Mouse (Mus musculus) hindbrain, embryonic 11.5 days (tissue): ENCODE data around the gene Cacna1a. TPM values are rescaled to one million over a fixed set of nuclear protein-coding genes. Genes with fewer than 3 reads are reported as not detected.
"Not testable (repeated sequence)": the region's sequence is repeated elsewhere in the genome, so short reads cannot be mapped to it uniquely, and the experiment has no call there.

ENCODE experiments used
- ATAC-seq: fragments of 200-750 bp; cut with Nextera tagmentation; 2 replicates; pipeline ENCODE4 v1.8.0; 2017; ENCODE audit warnings: mild to moderate bottlenecking, moderate TSS enrichment, moderate library complexity; ENCODE audit not compliant: low FRiP score
- DNase-seq: peaks from one replicate; pipeline ENCODE4 v3.0.0-alpha.2; 2015; ENCODE audit warnings: low spot score
- H3K27ac ChIP-seq: fragments of 300-500 bp; sonication (generic); 2 replicates; pipeline ENCODE4 v1.5.1; 2014; ENCODE audit warnings: mild to moderate bottlenecking, low read depth, low read length
- H3K27me3 ChIP-seq: fragments of 300-500 bp; sonication (generic); 2 replicates; pipeline ENCODE4 v1.6.1; 2014; ENCODE audit warnings: mild to moderate bottlenecking, low read length, moderate library complexity, mixed read lengths; ENCODE audit not compliant: control insufficient read depth, insufficient read depth
- H3K36me3 ChIP-seq: fragments of 300-500 bp; sonication (generic); 2 replicates; pipeline ENCODE4 v1.6.1; 2014; ENCODE audit warnings: mild to moderate bottlenecking, low read length, moderate library complexity, mixed read lengths; ENCODE audit not compliant: control insufficient read depth, insufficient read depth
- H3K4me1 ChIP-seq: fragments of 300-500 bp; sonication (generic); replicated peaks from 2 replicates; pipeline ENCODE4 v1.6.1; 2014; ENCODE audit warnings: low read length, mixed read lengths; ENCODE audit not compliant: control insufficient read depth, insufficient read depth
- H3K4me2 ChIP-seq: fragments of 300-500 bp; sonication (generic); replicated peaks from 2 replicates; pipeline ENCODE4 v1.6.1; 2014; ENCODE audit warnings: mild to moderate bottlenecking, low read depth, low read length
- H3K4me3 ChIP-seq: fragments of 300-500 bp; sonication (generic); 2 replicates; pipeline ENCODE4 v1.5.1; 2014; ENCODE audit warnings: low read depth, low read length
- H3K9ac ChIP-seq: fragments of 300-500 bp; sonication (generic); 2 replicates; pipeline ENCODE4 v1.6.1; 2014; ENCODE audit warnings: low read depth, low read length
- H3K9me3 ChIP-seq: fragments of 300-500 bp; sonication (generic); 2 replicates; pipeline ENCODE4 v1.6.1; 2016; ENCODE audit warnings: low read length; ENCODE audit not compliant: control insufficient read depth
- WGBS: fragments of 180-500 bp; shearing (Covaris S2); extraction: QIAGEN DNeasy Blood & Tissue Kit; methylation state at CpG from one replicate; pipeline ENCODE4 v1.1.7; 2014; 5-methylcytosine and 5-hydroxymethylcytosine counted together
- polyA plus RNA-seq: library from polyadenylated mRNA; unstranded; fragments of >200 nt; fragmentation: Nextera tagmentation; extraction: Ambion mirVana; gene quantifications from 2 replicates; pipeline ENCODE4 v1.2.1, GENCODE M21; 2014

Cacna1a gene
- polyA plus RNA-seq, 1 experiment from 2014 or later, result 10.4 TPM

DNA sequence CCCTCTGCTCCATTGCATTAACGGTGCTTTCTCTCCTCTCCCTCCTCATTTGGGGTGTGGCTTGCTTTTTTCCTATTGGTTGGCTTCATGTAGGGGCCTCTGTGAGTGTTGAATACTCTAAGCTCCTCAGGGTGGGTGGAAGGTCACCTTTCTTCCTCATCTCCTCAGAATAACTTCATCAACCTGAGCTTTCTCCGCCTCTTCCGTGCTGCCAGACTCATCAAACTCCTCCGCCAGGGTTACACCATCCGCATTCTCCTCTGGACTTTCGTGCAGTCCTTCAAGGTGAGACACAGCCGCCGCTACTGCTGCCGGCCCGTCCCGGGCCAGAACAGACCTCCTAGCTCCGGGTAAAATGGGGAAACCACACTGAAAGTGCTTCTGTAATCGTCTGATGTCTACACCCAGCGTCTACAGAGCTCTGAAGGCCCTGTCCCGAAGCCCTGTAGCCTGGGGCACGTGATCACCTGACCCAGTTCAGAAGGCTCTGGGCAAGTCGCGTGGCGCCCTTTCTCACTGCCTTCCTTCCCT lies 213.0 kb downstream of the Cacna1a start:
- H3K9me3 ChIP-seq, result no peaks in the 10 kb centered on the region
- peak overlapping the region; percentile 12 for H3K9ac ChIP-seq
- H3K4me1 ChIP-seq, result peaks cover 6% of the 10 kb centered on the region
- no peak for ATAC-seq
- H3K4me2 ChIP-seq, result peak overlapping the region; percentile 60
- H3K27me3 ChIP-seq, result peaks cover 2% of the 10 kb centered on the region; the same call in 1 of the 2 replicates
- no peaks in the 10 kb centered on the region for H3K36me3 ChIP-seq
- peak; percentile 49 for DNase-seq
- 4% methylated on average over 19 of the region's 19 CpGs for WGBS
- peak overlapping the region; percentile 31 for H3K4me3 ChIP-seq
- H3K27ac ChIP-seq, result no peak overlapping the region

DNA sequence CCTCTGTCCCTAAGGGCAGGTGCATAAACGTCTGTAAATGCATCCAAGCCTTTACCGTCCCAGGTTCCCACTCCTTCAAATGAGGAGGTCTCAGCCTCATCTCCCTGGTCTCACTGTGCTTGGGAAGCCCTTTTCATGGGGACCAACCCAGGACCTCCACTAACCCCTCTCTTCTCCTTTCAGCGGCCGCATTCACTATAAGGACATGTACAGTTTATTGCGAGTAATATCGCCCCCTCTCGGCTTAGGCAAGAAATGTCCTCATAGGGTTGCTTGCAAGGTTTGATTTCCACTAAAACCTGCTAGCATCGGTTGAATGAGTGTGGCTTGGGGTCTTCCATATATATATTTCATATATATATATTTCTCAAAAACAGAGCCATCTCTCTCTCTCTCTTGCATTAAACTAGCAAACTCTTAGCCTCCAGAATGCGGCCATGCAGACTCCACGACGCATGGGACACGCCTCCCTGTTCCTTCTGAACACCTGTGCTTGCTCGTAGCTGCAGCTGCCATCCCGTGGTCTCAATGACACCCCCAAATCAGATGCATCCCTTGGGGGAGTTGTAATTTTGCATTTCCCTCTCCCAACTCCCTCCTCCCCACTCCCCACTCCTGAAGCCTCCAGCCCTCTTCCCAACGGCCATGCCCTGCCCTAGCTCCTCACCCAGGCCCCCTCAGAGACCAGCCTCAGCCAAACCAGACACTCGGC lies 226.4 kb downstream of the Cacna1a start:
- Histone ChIP-seq H3K4me1 (peaks cover 7% of the 10 kb centered on the region), H3K9me3 (no peaks in the 10 kb centered on the region), H3K27ac (no peak overlapping the region), H3K4me2 (no peak overlapping the region), H3K4me3 (no peak overlapping the region), H3K36me3 (no peaks in the 10 kb centered on the region), H3K27me3 (no peaks in the 10 kb centered on the region), H3K9ac (no peak overlapping the region)
- WGBS, result 35% methylated on average over 16 of the region's 16 CpGs
- peak; percentile 74 for DNase-seq
- ATAC-seq, result no peak

DNA sequence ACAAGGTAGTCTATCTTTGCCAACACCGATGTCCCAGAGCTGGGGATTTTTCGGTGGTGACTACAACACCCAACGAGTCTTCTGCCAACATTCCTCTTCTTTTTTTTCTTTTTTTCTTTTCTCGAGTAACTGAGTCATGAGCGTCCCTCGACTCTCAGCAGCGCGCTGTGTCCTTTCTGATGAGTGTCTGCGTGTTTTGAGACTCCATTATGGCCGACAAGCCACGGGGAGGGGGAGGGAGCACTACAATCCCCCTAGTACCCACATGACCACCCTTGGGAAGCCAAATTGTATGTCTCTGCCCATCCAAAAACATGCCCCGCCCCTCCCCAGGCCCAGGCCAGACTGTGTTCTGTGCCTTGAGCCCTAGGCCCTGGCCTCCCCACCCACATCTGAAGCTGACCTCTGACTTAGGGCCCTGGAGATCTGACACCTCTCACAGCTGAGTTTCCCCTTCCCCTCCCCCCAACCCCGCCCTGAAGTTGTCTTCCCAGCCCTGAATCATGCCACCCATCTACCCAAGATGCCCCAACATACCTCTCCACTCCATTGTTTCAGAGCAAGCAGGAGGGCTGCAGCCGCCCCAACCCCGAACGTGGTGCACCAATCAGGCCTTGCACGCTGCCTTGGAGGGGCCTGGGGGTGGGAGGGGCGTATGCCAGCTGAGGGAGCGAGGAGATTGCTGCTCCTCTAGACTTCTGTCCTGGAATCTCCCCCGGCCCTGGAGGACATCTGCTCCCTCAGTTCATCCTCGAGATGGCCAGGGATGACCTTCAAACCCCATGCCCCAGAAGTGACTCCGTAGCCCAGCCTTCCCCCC lies 227.6 kb downstream of the Cacna1a start:
- 20% methylated on average over 22 of the region's 22 CpGs for WGBS
- no peak overlapping the region for H3K9ac ChIP-seq

DNA sequence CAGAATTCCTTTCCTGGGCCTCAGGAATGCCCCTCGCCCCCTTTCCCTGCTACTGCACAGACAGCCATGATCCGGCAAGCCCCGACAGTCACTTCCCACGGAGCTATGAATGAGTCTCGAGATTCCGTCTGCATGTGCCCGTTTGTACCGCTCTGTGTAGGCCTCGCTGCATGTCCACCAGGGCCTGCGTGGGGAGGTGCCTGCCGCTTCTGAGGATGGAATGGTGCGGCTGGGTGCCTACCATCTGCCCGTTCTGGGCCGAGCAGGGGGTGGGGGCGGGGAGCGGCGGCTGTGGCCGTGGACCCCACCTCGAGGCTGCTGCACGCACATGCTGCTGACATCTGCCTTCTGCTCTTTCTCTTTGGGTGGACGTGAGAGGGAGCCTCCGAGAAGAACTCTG lies 228.8 kb downstream of the Cacna1a start:
- no peaks in the 10 kb centered on the region for H3K36me3 ChIP-seq
- H3K4me2 ChIP-seq, result no peak overlapping the region
- H3K27me3 ChIP-seq, result no peaks in the 10 kb centered on the region
- peak overlapping the region; percentile 34; the same call in 1 of the 2 replicates for H3K9ac ChIP-seq
- 41% methylated on average over 22 of the region's 22 CpGs for WGBS
- no peaks in the 10 kb centered on the region for H3K9me3 ChIP-seq
- H3K4me1 ChIP-seq, result peaks cover 7% of the 10 kb centered on the region
- no peak for DNase-seq
- H3K4me3 ChIP-seq, result no peak overlapping the region
- ATAC-seq, result peak; percentile 36; the same call in 1 of the 2 replicates
- peak overlapping the region; percentile 9; the same call in 1 of the 2 replicates for H3K27ac ChIP-seq

More for the DNA sequence above, 227.6 kb downstream of the Cacna1a start:
- peak; percentile 44 for ATAC-seq
- no peak overlapping the region for H3K27ac ChIP-seq
- no peaks in the 10 kb centered on the region for H3K36me3 ChIP-seq
- H3K4me1 ChIP-seq, result peaks cover 7% of the 10 kb centered on the region
- H3K27me3 ChIP-seq, result no peaks in the 10 kb centered on the region
- H3K4me2 ChIP-seq, result no peak overlapping the region
- no peak overlapping the region for H3K4me3 ChIP-seq
- no peaks in the 10 kb centered on the region for H3K9me3 ChIP-seq
- DNase-seq, result peak; percentile 41

DNA sequence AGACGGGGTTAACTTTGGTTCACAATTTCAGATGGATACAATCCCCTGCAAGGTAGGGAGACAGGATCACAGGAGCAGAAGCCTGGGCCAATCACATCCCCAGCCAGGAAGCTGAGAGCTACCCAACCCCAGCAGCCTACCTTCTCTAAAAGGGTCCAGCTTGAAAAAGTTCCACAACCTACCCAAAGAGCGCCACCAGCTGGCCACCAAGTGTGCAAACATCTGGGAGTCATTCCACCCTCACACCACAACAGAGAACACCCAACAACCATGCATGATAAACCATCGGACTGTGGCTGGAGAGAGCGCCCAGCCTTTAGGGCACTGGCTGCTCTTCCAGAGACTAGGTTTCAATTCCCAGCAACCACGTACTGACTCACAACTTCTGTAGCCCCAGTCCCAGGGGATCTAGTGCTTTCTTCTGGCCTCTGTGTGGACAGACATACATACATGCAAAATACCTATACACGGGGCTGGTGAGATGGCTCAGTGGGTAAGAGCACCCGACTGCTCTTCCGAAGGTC lies 232.9 kb downstream of the Cacna1a start:
- Histone ChIP-seq H3K27ac (no peak overlapping the region), H3K4me1 (peaks cover 7% of the 10 kb centered on the region), H3K4me3 (no peak overlapping the region), H3K27me3 (no peaks in the 10 kb centered on the region), H3K9ac (no peak overlapping the region), H3K9me3 (no peaks in the 10 kb centered on the region), H3K4me2 (no peak overlapping the region), H3K36me3 (no peaks in the 10 kb centered on the region)
- DNase-seq, result no peak
- 77% methylated on average over 8 of the region's 8 CpGs for WGBS
- no peak for ATAC-seq

DNA sequence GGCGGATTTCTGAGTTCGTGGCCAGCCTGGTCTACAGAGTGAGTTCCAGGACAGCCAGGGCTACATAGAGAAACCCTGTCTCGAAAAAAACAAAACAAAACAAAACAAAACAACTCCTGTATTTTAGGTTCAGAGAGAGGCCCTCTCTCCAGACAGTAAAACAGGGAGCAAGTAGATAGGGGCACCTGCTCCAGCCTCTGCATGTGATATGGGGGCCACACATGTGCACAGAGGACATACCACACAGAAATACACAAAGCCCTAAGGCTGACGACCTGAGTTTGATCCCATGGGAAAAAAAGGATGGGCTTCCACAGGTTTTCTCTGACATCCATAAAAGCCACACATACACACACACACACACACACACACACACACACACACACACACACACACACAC lies 235.2 kb downstream of the Cacna1a start:
- H3K9me3 ChIP-seq, DNase-seq, H3K4me2 ChIP-seq, H3K27ac ChIP-seq, H3K27me3 ChIP-seq, H3K36me3 ChIP-seq, H3K9ac ChIP-seq, ATAC-seq, H3K4me1 ChIP-seq, H3K4me3 ChIP-seq: not testable (repeated sequence)
- 83% methylated on average over 4 of the region's 4 CpGs for WGBS

DNA sequence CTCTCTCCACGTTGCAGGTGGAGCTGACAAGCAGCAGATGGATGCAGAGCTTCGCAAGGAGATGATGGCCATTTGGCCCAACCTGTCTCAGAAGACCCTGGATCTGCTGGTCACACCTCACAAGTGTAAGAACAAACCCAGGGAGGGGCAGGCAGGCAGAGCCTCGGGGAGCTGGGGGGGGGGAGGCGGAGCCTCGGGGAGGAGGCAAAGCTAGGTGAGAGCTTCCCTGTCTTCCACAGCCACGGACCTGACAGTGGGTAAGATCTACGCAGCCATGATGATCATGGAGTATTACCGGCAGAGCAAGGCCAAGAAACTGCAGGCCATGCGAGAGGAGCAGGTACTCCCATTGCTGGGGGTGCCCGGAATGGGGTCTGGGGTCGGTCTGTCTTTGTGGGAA lies 241.3 kb downstream of the Cacna1a start:
- no peaks in the 10 kb centered on the region for H3K27me3 ChIP-seq
- WGBS, result 82% methylated on average over 11 of the region's 11 CpGs
- no peaks in the 10 kb centered on the region for H3K9me3 ChIP-seq
- no peak overlapping the region for H3K9ac ChIP-seq
- H3K27ac ChIP-seq, result no peak overlapping the region
- H3K4me1 ChIP-seq, result no peaks in the 10 kb centered on the region
- no peak overlapping the region for H3K4me2 ChIP-seq
- no peak overlapping the region for H3K4me3 ChIP-seq
- no peak for ATAC-seq
- no peak for DNase-seq
- no peaks in the 10 kb centered on the region for H3K36me3 ChIP-seq

DNA sequence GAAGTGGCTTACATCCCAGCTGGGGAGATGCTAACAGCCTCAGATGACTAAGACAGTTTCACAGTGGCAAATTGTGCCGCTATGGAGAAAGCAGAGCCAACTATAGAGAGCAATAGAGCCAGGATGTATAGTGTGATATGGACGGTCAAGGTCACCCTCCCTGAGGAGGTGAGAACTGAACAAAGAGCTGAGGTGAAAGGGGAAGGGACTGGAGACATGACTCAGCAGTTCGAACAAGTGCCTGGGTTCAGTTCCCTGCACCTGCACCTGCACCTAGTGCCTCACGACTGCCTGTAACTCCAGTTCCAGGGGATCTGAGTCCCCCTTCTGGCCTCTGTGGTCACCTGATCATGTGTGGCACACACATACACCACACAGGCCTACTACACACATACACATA lies 241.9 kb downstream of the Cacna1a start:
- Histone ChIP-seq H3K4me1 (peaks cover 5% of the 10 kb centered on the region), H3K27me3 (no peaks in the 10 kb centered on the region), H3K9ac (no peak overlapping the region), H3K36me3 (no peaks in the 10 kb centered on the region), H3K4me3 (no peak overlapping the region), H3K4me2 (no peak overlapping the region), H3K9me3 (no peaks in the 10 kb centered on the region), H3K27ac (no peak overlapping the region)
- no peak for ATAC-seq
- 79% methylated on average over 4 of the region's 4 CpGs for WGBS
- DNase-seq, result no peak
